Mouse (Mus musculus): ENCODE data around the gene Tsr2. TPM values are rescaled to one million over a fixed set of nuclear protein-coding genes. Genes with fewer than 3 reads are reported as not detected.

The Tsr2 gene
- 26.6 and 28.7 TPM in 2 replicates for polyA plus RNA-seq (2015; fragmentation: Nextera tagmentation; extraction: Ambion mirVana)

DNA sequence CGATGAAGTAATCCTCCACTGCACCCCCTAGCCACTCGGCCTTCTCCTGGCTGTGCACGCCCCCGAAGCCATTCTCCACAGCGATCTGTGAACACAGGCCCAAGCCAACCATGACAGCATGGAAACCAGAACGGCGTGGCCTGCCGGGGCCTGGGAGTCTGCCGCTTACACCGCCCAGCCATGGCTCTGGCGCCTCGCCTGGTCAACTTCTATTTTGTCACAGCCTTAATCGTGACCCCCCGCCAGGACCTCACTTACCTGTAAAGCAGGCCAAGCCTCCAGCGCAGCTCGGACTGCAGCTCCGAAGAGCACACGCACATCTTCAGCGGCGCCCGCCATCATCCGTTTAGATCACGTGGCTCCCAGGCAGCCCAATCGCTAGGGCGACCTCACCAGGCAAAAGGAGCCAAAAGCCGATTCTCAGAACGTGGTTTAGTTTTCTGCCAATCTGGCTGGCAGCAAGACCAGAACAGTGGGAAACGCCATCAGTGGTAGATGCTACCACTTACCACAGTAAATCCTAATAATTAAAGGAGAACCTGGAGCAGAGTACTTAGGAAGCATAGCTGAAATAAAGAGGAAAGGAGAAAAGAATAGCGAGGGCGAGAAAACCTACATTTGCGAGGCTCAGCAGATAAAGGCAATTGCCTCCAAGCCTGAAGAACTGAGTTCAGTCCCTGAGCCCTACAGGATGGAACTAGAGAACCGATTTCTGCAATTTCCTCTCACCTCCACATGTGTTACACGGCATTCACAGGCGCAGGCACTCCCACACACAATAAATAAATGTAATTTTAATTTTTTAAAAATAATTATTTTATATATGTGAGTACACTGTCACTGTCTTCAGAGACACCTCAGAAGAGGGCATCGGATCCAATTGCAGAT, at the start of gene Tsr2:
Gene Tsr2, minus strand, starts transcription at position 373 of the 888 bp plus-strand sequence.
- DNase-seq (ENCODE audit: low spot score): peak; percentile 72

DNA sequence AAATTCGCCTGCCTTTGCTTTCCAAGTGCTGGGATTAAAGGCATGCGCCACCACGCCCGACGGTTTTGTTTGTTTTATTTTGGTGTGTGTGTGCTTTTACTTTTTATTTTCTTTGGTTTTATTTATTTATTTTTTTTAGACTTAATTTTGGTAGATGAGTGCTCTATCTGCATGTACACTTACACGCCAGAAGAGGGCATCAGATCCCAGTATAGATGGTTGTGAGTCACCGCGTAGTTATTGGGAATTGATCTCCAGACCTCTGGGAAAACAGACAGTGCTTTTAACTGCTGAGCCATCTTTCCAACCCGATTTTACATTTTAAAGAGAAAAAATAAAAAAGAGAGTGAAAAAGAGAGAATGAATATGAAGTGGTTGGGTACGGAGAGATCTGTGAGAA, 36.4 kb upstream of the Tsr2 start:
- DNase-seq (ENCODE audit: low spot score): peak; percentile 2

DNA sequence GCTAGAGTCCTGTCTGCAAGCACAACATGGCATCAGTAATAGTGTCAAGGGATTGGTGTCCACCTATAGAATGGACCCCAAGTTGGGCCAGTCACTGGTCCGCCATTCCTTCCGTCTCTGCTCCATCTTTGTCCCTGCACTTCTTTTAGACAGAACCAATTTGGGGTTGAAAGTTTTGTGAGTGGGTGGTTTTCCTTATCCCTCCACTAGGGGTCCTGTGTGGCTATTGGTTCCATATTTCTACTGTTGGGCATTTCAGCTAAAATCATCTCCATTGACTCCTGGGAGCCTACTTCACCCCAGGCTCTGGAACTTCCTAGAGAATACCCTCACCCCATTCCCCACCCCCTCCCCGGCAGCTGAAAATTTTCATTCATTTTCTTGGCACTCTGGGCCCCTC, 34.1 kb upstream of the Tsr2 start:
- no peak for DNase-seq (ENCODE audit: low spot score)

DNA sequence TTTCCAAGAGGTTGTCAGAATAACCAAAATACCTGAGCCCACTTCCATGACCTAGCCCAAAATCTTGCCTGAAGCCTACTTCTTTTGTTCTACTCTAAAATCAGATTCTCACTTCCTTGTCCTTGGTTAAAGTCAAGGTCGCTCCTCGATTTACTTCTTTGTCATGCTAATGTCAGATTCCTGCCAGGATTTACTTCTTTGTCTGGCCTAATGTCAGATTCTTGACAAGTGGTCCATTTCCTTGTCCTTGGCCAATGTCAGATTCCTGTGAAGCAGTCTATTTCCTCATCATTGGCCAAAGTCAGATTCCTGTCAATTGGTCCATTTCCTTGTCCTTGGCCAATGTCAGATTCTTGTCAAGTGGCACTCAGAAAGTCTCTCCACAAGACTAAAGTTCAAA, 27.6 kb upstream of the Tsr2 start:
- no peak for DNase-seq (ENCODE audit: low spot score)

DNA sequence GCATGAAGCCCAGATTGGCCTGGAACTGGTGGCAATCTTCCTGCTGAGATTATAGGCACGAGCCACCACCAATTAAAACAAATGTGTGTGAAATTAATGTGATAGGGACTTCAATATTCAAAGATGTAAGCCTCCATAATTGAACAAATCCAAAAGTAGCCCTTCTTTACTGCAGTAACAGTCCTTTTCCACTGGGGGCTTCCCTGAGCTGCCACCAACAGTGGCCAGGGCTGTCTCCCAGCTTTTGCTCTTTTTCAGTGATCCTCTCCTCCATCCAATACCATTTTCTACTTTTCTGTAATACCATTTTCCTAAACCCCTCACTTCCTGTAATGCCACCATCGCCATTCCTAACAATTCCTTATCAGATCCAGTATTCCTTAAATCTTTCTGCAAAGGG, 21.1 kb upstream of the Tsr2 start:
- no peak for DNase-seq (ENCODE audit: low spot score)

DNA sequence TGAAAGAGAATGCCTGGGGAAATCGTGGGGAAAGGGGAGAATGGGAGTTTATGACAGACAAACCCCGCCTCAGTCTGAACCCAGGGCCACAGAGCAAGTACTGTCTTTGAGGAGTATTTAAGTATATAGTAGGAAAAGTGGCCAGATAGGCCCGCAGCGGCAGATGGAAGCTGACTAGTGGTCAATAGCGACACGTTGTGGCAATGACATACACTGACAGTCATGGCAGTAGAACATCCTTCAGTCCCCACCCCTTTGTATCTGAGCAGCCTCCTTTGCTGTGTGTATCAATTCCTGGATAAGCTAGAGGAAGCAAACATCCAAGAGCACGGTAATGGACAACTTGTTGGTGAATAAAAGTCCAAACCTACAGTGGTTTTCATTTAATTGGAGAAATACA, 20.5 kb upstream of the Tsr2 start:
- peak; percentile 6 for DNase-seq (ENCODE audit: low spot score)

DNA sequence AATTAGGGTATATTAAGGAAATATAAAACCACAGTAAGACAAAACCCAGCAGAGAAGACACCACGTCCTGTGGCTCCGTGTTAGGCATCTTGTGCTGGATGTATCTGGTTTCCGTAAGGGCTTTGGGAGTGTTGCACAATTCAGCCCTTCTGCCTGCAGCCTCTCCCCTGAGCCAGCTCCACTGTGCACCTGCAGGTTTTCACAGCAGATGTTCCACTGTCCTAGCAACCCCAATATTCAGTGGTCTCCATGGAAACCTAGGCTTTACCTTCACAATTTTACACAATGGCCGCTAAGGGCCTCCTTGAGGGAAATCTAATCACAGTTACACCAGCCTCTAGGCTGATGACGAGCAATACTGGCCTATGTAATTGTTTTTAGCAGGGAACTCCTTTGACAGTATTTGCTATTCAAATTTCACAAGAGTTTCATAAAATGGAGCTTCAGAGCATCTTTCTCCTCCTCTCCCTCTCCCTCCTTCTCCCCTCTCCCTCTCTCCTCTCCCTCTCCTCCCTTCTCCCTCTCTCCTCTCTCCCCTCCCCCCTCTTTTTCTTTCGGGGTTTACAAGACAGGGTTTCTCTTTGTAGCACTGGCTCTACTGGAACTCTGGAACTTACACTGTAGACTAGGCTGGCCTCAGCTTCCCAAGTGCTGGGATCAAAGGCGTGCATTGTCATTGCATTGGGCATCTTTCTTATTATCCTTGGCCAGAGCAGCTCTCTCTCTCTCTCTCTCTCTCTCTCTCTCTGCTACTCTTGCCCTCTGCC, 11.1 kb upstream of the Tsr2 start:
- no peak for DNase-seq (ENCODE audit: low spot score)

DNA sequence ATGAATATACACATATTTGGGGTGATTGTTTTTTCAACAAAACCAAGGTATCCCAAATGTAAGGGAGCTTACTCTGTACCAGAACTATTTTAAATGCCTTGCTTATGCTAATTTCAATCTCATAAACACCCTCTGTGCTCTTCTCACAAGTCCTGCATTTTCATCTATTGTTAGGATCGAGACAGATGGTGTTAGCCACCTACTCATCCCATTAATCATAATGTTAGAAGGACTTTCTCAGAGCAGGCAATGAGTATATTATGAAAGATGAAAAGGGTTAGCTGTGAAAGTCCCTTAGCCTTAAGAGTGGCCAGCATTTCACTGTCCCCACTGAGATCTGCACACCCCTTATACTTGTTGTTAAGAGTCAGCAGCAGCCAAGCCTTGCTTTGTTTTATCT, 8.9 kb downstream of the Tsr2 start:
- DNase-seq (ENCODE audit: low spot score): no peak

DNA sequence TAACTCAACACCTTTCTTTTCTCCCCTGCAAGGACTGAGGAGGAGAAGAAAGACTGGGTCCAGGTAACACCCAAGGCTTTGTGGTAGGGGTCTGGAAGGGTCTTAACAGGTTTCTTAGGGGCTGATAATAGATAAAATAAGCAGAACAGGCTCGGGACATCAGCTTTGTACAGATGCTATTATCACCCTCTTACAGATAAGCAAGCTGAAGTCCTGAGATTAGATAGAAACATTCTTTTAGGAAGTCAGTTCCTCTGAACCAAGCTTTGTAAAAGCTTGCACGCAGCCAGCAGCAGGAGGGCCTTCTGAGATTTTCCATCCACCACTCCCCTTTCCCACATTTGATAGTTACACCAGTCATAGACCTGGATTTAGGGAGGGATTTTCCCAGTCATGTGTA, 10.7 kb downstream of the Tsr2 start:
- DNase-seq (ENCODE audit: low spot score): no peak

DNA sequence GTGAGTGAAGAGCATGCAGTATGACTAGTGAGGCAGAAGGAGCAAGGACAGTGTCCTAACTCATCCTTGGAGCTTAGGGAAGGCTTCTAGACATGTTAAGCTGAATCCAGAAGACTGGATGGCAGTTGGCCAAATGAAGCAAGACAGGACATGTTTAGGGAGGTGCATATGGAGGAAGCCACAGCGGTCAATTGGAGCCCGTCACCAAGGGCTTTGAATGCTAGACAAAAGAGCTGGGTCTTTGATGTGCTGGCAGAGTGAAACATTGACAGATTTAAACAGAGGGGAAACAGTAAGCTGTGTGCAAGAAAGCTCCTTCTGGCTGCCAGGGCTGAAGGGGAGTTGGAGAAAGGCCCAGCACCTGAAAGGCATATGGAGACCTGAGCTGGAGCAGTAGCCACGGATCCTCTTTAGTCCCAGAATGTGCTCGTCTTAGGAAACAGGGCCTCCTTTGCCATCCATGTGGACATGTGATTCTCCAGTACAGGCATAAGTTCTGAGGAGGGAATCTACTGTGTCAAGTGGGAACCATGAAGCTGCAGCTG, 19.3 kb downstream of the Tsr2 start:
- DNase-seq (ENCODE audit: low spot score): no peak

DNA sequence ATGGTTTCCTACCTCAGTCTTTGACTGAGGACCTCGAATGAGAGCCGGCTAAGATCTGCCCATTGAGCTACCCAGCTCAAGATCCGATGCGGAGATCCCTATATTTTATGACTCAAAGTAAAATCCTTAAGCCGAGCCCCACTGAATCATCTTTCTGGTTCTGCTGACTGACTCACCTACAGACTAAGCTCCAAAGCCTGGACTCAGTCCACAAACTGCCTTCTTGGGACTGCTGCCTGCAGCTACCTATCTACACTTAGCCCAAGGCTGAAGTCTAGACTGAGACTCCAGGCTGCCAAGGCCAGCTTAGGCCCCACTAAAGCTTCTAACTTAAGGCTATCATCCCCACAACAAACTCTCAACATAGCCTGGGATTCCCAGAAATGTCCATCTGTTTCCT, 20.3 kb downstream of the Tsr2 start:
- no peak for DNase-seq (ENCODE audit: low spot score)

DNA sequence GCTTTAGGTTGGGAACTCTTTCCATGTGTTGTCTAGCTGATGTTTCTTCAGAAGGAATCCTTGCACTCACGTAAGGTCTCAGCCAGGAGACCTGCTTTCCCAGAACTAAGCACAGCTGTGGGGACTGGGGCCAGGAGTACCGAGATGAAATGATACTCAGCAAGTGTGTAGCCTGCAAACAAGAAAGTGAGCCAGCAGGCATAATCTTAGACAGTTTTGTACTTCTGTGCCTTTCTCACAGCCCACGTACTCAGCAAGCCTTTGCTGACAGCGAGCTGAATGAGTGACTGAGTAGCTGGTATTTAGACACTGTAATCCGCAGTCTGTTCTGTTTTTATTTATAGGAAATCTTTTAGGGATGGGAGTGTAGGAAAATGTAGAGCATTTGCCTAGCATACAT, 28.5 kb downstream of the Tsr2 start:
- no peak for DNase-seq (ENCODE audit: low spot score)

DNA sequence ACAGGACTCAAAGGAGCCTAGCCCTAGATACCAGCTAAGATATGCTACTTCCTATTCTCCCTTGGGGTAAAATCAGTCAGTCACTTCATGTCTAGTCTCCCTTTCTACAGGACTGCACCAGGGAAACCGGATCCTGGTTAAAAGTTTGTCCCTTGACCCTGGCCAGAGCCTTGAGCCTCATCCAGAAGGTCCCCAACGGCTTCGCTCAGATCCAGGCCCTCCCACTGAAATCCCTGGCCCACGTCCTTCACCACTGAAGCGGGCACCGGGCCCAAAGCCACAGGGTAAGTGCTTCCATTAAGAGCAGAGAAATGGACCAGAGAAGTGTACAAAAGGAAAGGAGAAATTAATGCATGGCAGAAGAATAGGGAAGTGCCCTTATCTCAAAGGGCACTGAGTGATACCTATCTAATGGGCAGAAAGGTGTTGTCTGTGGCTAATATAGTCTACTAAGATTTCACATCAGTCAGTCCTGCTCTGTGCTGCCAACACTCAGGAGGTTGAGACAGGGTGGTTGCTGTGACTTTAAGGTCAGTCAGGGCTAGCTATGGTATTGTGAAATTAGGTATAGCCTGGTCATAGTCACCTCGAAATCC, 30.2 kb downstream of the Tsr2 start:
- DNase-seq (ENCODE audit: low spot score): no peak

DNA sequence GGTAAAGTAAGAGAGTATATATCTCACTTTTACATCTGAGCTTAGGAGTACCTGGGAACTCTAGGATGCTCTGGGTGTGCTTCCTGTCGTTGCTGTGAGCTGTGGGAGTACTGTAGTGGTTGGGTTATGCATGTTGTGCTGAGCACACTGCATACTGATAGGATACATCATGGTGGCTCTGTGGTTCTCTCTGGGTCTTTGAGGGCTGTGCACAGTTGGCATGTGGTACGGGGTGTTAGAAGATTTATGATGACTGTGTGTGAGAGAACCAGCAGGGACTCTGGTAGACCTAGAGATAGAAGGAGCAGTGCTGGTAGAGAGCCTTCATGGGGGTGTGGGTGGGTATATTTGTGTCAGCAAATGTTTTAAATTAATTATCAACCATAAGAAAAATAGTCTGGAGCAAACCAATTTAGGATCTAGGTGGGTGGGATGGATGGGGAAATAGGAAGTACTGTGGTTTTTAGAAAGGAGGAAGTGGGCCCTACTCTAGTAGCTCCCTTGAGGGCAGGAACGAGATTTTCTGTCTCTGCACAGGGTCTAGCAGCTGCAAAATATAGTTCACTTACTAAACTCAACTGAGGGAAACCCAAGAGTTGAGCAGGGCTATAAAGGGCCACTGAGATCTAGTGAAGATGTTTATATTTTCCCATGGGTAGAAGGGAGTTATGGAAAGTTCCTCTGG, 34.6 kb downstream of the Tsr2 start:
- no peak for DNase-seq (ENCODE audit: low spot score)

DNA sequence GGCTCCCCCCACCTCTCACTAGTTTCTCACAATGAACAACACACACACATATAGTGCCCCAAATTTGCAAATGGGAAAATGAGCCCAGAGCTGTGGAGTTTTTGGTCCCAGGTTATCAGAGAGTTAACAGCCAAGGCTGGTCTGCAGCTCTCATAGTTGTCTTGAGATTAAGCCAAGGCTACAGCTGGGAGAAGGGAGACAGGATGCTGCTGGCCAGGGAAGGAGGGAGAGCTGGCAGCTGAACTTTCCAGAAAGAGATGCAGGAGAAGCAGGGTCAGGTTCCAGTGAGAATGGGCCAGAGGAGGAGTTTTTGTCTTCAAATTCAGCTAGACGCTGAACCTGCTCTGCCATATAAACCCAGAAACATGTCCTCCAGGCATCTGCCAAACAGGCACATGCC, 37.0 kb downstream of the Tsr2 start:
- no peak for DNase-seq (ENCODE audit: low spot score)

DNA sequence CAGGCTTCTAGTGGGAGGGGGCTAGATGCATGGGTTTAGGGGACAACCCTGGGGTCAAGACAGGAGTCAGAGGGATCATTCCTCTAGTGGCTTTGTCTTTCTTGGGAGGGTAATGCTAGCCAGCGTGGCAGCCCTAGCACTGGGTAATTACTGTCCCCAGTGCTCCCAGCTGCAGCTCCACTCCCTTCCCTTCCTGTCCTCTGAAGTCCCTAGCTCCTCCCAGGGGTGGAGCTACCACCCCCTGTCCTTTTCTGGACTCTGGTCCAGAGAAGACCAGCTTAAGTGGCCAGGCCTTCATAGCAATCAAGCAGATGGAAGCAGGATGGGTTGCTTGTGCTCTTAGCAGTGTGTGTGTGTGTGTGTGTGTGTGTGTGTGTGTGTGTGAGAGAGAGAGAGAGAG, 40.8 kb downstream of the Tsr2 start:
- no peak for DNase-seq (ENCODE audit: low spot score)

DNA sequence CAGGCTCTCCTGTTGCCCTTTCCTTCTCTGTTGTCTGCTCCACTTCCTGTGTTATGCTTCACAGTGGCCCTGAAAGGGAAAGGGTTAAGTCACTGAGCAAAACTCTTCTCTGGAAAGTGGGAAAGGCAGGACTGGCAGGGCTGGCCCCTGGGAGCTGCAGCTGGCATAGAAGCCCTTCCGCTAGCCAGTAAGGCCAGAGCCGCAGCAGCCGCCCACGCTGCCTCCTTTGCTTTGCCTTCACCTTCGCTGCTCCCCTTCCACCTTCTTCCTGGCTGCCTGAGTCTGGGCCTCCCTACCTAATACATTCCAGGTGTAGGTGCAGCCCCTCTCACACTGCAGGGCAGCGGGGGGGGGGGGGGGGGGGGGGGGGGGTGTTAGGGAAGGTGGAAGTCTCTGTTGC, 41.9 kb downstream of the Tsr2 start:
- no peak for DNase-seq (ENCODE audit: low spot score)

DNA sequence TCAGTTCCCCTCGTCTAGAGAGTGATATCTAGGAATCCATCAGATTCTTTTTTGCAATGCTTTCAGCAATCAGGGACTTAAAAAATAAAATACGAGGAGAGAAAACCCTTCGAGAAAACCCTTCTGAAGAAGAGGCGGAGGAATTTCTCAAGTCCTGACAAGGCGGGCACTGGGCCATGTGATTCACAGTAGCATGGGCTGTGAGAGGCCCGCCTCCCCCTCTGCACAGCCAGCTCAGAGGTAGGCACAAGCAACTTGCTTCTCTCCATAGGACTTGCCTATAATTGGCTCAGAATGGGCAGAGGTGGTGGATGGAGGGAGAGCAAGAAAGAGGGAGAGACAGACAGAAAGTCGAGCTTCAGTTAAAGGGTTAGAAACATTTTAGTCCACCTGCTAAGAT, 46.0 kb downstream of the Tsr2 start:
- no peak for DNase-seq (ENCODE audit: low spot score)

DNA sequence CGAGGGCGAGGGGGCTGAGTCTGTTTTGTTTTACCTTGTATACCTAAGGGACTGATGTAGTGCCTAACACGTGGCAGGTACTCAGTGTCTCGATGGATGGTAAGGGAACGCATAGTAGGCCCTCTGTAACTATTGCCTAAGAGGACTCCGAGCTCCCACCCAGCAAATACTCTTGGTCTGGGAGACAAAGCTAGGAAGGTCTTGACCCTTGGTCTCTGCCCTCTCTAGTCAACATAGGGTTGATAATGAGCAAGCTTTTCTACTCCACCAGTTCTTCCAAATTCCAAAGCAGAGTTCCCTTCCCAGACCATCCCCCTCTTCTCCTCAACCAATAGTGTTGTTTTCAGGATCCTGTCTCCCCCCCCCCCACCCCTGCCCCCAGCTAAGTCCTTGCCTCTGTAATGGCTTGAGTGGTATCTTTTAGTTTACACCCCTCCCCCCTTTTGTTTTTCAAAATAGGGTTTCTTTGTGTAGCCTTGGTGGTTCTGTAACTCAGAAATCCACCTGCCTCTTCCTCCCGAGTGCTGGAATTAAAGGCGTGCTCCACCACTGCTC, 46.6 kb downstream of the Tsr2 start:
- DNase-seq (ENCODE audit: low spot score): no peak

DNA sequence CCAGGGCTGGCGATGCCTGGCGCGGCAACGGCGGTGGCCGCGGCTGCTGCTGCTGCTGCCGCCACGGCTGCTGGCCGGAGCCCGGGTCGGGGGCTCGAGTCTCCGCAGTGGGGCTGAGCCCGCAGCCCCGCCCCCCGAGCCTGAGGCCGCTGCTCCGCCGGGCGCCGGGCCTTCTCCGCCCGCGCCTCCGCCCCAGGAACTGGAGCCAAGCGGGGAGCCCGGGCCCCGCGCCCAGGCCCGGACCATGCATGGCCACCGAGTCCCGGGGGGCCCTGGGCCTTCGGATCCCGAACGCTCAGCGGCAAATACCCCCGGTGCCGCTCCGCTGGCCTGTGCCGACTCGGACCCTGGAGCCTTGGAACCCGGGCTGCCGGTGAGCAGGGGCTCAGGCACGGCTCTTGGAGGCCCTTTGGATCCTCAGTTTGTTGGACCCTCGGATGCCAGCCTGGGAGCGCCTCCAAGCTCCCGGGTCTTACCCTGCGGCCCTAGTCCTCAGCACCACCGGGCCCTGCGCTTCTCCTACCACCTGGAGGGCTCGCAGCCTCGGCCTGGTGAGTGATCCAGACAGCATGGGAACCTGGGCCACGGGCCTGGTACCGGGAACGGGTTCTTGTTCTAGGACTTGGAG, 48.8 kb downstream of the Tsr2 start:
- DNase-seq (ENCODE audit: low spot score): no peak
